Mouse (Mus musculus) spleen, adult 2 months (tissue): Measurements from ENCODE around the gene Gm10100.
"Not testable (repeated sequence)": the region's sequence is repeated elsewhere in the genome, so short reads cannot be mapped to it uniquely, and the experiment has no call there.

ENCODE experiments used
- CTCF ChIP-seq: fragments of 200-500 bp; IDR thresholded peaks from 2 replicates; pipeline ENCODE4 v1.5.1; 2011; ENCODE audit warnings: mild to moderate bottlenecking, inconsistent platforms; ENCODE audit not compliant: insufficient read depth, insufficient read length, insufficient replicate concordance; ENCODE audit errors: extremely low read depth
- POLR2A ChIP-seq: fragments of 200-500 bp; IDR thresholded peaks from 2 replicates; pipeline ENCODE4 v1.6.1; 2011; ENCODE audit warnings: low read depth, low read length, inconsistent platforms

- TF ChIP-seq CTCF, POLR2A: not testable (repeated sequence)
Measured at GRCm38 (mm10) chr10:77720299-77720698, 6.0 kb upstream of the Gm10100 start, which contains the start of gene Krtap12-1.
